Mouse (Mus musculus): ENCODE results near the gene Cd300lf.

Cd300lf gene

DNA sequence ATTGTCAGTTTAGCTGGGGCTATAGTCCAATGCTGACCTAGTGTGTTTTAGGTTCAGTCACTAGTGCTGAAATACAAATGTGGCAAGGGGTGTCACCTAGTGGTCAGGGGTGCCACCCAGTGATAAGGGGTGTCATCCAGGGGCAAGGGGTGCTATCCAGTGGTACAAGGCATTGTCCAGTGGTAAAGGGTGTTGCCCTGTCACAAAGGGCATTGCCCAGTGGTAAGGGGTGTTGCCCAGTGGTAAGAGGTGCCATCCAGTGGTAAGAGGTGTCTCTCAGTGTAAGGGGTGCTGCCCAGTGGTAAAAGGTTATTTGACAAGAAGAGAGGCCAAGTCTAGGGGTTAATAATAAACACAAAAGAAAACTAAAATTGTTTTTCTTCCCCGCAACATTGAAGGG is 56.4 kb downstream of the Cd300lf start:
- WGBS, result 100% methylated on average over 1 of the region's 1 CpGs

DNA sequence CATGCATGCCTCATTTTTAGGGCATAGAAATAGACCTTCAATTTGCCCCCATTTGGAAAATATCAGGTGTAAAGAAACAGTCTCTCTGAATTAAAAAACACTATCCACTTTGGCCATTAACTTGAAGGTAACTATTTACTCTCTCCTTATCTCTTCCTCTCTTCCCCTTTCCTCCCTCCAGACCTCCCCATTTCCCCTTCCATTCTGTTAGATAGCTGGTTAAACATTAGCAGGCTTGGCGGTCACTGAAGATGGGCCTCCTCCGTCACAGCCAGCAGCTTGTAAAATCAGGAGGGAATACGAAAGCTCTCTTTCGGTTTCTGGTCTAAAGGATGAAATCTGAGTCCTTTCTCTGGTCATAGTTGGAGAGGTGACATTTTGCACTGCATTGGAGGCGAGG is 57.9 kb downstream of the Cd300lf start:
- 88% methylated on average over 5 of the region's 5 CpGs for WGBS

DNA sequence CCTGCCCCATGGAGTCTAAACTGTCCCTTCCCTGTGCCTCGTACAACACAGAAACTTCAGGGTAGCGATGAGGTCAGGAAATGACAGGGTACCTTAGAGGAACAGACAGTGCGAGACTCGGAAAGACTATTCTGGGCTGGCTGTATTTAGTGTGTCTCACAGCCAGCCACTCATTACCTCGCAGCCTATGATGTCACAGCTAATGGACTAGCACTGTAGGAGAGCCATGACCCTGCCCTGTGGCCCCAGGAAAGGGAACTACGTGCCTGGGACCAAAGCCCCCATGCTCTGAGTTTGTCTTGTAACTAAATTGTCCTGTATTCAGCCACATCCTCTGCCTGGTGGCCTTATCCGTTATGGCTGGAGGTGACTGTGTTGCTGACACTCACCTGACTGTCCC is 58.4 kb downstream of the Cd300lf start:
- 83% methylated on average over 7 of the region's 7 CpGs for WGBS

DNA sequence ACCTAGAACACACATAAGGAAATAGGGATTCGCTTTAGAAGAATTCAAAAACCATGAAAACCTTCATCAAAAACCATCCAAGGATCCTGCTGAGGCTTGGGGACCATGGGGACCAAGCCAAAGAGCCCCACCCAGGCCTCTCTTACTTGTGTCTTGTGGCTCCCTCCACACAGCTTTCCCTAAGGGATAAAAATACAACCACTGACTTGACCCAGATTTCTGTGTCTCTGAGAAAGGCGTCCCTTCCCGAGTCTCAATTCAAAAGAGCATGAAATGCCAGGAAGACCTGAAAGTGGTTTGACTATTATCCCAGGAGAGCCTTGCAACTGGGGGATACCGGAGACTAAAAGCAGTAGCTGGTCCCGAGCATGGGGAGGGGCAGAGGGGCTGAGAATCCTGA is 60.8 kb downstream of the Cd300lf start:
- 63% methylated on average over 5 of the region's 5 CpGs for WGBS

DNA sequence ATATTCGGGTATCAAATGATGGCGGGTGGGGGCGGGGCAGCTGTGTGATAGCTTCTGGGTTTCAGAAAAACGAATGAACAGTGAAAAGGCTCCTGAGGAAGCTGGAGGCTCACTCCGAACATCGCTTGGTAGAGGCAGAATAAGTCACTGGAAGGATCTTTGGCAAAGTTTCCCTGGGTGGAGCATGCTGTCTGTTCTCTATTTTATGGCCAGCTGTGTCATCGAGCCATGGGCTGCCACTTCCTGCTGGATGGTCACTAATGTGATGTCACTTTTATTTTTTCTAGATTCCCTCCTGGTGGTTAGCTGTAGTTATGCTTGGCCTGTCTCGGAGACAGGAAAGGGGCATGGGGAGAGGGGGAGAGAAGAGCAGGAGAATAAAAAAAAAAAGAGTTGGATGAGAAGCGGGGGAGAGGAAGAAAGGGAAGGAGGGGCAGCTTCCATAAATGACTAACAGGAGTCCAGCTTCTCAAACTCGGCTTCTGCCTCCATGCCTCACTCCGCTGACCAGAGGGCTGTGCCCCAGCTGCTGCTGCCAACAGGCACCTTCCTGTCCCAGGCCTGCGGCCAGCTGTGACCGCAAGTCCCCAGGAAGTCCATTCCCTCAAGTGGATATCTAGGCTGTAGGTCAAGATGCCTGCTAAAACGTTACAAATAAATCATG is 62.0 kb downstream of the Cd300lf start:
- 25% methylated on average over 14 of the region's 14 CpGs for whole genome bisulfite sequencing

DNA sequence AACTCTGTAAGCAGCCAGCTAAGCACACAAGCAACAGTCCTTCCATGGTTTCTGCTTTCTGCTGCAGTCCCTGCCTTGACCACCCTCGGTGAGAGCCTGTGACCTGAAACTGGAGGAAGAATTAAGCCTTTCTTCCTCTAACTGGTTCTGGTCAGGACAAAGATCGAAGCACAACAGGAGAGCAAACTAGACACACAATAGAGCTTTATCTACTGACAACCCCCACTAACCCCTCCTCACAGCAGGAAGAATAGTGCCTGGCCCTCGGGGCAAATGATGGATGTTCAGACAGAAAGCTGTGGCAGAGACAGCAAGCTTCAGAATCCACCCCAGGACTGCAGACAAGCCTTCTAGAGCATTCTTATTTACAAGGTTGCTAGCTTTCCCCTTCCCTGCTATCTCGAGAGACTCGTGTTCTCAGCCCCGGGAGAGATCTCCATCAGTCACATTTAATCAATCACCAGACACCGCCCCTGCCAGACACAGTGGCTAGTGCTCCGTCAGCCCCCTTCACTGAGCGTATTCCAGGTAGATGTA is 62.7 kb downstream of the Cd300lf start:
- WGBS, result 35% methylated on average over 9 of the region's 9 CpGs

DNA sequence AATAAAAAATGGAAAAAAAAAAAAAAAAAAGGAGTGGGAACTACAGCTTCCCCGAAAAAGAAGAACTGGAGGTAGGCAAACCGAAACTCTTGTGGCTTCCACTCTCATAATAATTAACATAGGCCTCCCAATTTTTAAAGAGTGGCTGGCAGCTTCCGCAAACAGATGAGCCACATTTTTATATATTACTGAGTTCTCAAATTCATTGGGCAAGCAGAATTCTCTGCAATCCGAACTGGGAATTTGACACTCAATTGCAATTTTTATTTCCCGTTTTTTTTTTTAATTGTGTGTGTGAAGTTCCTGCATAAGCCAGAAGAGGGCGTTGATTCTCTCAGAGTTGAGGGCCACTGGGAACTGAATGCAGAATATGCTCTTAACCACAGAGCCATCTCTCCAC is 67.0 kb downstream of the Cd300lf start:
- WGBS, result 76% methylated on average over 6 of the region's 6 CpGs
